Mouse (Mus musculus): ENCODE measurements around the gene Tmem174.

The Tmem174 gene

GRCm38 (mm10) chr13:98637145-98637544, at the start of gene Tmem174:
Gene Tmem174, minus strand, starts transcription at chr13:98637410.
- no peak for ATAC-seq (ENCODE audit: low TSS enrichment)

- ATAC-seq (ENCODE audit: low TSS enrichment) = no peak
Measured at GRCm38 (mm10) chr13:98684144-98684900, 47.1 kb upstream of the Tmem174 start.

GRCm38 (mm10) chr13:98683412-98683811, 46.2 kb upstream of the Tmem174 start:
- ATAC-seq (ENCODE audit: low TSS enrichment) = no peak

- no peak for ATAC-seq (ENCODE audit: low TSS enrichment)
Measured at GRCm38 (mm10) chr13:98680470-98681060, 43.4 kb upstream of the Tmem174 start.

- ATAC-seq (ENCODE audit: low TSS enrichment) = no peak
Measured at GRCm38 (mm10) chr13:98679631-98680041, 42.4 kb upstream of the Tmem174 start.

- no peak for ATAC-seq (ENCODE audit: low TSS enrichment)
Measured at GRCm38 (mm10) chr13:98679230-98679629, 42.0 kb upstream of the Tmem174 start.

GRCm38 (mm10) chr13:98673922-98674321, 36.7 kb upstream of the Tmem174 start:
- ATAC-seq (ENCODE audit: low TSS enrichment) = no peak

- no peak for ATAC-seq (ENCODE audit: low TSS enrichment)
Measured at GRCm38 (mm10) chr13:98669296-98669695, 32.1 kb upstream of the Tmem174 start.

GRCm38 (mm10) chr13:98667316-98667715, 30.1 kb upstream of the Tmem174 start:
- ATAC-seq (ENCODE audit: low TSS enrichment) = no peak

- no peak for ATAC-seq (ENCODE audit: low TSS enrichment)
Measured at GRCm38 (mm10) chr13:98665240-98665639, 28.0 kb upstream of the Tmem174 start.

GRCm38 (mm10) chr13:98662173-98662675, 25.0 kb upstream of the Tmem174 start:
- no peak for ATAC-seq (ENCODE audit: low TSS enrichment)

- peak; percentile 78 for ATAC-seq (ENCODE audit: low TSS enrichment)
Measured at GRCm38 (mm10) chr13:98656034-98656471, 18.8 kb upstream of the Tmem174 start.

- peak; percentile 34; the same call in 1 of the 2 replicates for ATAC-seq (ENCODE audit: low TSS enrichment)
Measured at GRCm38 (mm10) chr13:98655346-98655745, 18.1 kb upstream of the Tmem174 start.

- no peak for ATAC-seq (ENCODE audit: low TSS enrichment)
Measured at GRCm38 (mm10) chr13:98654129-98654939, 17.1 kb upstream of the Tmem174 start.

- peak; percentile 72 for ATAC-seq (ENCODE audit: low TSS enrichment)
Measured at GRCm38 (mm10) chr13:98652194-98652593, 15.0 kb upstream of the Tmem174 start.

GRCm38 (mm10) chr13:98651228-98651977, 14.2 kb upstream of the Tmem174 start:
- ATAC-seq (ENCODE audit: low TSS enrichment) = no peak

- no peak for ATAC-seq (ENCODE audit: low TSS enrichment)
Measured at GRCm38 (mm10) chr13:98647775-98648568, 10.8 kb upstream of the Tmem174 start.

- ATAC-seq (ENCODE audit: low TSS enrichment) = no peak
Measured at GRCm38 (mm10) chr13:98638507-98639166, 1.4 kb upstream of the Tmem174 start.

GRCm38 (mm10) chr13:98636571-98636970, 639 bp downstream of the Tmem174 start:
- ATAC-seq (ENCODE audit: low TSS enrichment) = no peak

Data from frontal cortex, adult (tissue).